Mouse (Mus musculus) B cell, adult 2 months (primary cell): ENCODE data around the gene Trip10.
"Not testable (repeated sequence)": the region's sequence is repeated elsewhere in the genome, so short reads cannot be mapped to it uniquely, and the experiment has no call there.

Experiments
- DNase-seq, 2 experiments: peaks; one replicate each; pipeline ENCODE4 v3.0.0; 2022

Trip10 gene

DNA sequence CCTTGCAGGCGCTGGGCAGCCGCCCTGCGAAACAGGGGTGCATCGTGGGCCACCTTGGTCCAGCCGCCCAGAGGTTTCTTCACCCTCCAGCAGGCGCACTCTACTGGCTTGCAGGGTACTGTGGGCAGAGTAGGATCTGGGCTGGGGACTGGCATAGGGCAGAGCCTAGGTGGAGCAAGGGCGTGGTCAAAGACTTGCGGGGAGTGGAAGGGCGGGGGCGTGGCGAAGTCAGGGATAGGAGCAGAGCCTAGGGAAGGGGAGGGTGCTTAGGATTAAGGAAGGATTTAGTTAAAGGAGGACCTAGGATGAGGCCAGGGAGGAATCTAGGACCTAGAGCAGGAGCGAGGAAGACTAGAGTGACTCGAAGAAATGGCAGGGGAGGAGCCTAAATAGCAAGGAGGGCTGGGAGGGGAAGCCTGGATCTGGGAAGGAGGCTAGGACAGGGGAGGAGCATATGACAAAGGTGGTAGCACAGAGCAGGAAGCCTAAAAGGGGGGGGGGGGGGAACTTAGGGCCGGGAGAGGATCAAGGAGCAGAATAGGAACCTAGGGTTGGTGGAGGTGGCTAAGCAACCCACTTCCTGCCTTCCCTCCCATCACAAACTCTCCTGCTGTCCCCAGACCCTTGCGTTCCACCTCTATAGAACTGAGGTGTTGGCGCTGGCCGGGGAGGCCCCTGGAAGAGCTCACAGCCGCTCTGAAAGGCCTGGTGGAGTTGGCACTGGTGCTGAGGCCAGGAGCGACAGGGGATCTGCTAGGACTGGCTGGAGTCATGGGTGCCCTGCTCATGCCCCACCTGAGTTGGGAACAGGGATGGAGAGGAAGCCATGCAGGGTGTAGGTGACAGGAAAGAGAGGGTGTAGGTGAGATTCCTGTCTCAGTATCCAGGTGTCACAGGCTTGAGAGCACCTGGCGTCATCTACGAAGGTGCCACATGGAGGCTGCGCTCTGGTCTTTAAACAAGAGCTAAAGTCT lies 16.0 kb downstream of the Trip10 start:
- DNase-seq: peak in 1 of 2 experiments; percentile 31

DNA sequence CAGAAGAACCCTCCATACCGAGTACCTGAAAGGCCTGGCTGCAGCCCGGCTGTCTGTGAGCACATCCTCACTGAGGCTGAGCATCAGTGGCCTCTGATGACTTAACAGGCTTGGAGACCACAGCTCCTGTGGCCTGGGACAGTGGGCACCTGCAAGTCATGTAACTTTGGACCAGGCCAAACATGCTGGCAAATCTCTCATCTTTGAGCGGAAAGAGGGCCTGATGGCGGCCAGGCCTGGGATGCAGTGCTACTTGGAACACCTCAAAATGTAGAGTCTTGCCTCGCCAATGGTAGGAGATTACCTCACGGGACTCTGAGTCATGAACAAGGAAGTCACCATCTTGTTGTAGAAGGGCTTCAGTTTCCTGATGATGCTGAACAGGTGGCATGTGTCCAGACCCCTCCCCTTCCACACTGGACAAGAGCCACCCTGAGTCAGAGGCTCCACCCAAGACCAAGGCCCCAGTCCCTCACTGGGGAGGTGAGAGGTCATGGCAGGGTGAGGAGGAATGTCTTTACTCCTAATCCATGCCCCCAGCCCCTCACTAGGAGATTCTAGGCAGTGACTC lies 18.4 kb downstream of the Trip10 start:
- no peak for DNase-seq

DNA sequence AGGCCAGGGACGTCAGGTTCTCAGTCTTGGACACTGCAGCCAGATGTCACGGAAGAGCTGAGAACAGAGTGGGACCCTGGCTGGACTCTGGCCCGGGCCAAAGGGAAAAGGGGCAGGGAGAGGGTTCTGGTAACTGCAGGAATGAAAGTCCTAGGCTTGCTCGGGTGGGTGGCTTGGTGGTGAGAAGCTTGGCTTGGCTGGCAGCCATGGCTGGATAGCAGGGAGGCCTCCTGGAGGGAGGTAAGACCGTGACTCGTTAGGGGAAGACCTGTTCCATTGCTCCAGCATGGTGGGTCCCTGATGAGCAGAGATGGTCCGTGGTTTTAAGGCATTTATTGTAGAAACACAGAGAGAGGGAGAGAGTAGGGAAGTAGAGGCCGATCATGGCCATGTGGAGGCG lies 22.0 kb downstream of the Trip10 start:
- DNase-seq: no peak

DNA sequence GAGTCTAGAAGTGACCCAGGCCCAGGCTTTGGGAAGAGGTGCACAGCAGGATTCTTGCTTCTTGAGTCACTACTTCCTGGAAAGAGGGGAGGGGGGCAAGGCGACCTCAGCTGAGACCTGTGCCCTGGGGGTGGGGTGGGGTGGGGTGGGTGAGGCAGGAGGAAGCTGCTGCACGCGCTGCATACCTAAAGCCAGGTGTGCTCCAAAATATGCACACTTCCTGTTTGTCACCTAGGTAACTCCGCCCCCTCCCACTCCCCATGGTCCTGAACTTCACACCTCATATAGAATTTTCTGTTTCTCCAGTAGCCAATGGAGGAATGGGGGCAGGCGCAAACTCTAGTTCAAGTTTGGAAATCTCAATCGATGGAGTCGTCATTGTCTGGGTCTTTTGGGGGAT lies 24.6 kb downstream of the Trip10 start:
- DNase-seq: peak; percentile 27 to 34

DNA sequence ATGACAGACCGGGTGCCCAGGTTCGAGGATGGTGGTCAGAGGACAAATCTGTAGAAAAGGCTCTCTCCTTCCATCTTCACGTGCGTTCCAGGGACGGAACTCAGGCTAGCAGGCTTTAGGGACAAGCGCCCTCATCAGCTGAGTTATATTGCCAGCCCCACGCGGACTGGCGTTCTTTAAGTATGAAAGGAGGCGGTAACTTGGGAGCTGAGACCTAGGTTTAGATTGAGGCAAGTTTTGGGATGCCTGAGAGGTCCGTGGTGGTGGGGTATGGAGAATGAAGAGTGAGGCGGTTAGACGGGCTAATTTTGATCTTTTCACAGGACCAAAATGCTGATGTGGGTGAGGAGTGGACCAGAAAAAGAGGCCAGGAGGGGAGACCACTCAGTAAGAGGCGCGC lies 25.4 kb downstream of the Trip10 start:
- DNase-seq: no peak

DNA sequence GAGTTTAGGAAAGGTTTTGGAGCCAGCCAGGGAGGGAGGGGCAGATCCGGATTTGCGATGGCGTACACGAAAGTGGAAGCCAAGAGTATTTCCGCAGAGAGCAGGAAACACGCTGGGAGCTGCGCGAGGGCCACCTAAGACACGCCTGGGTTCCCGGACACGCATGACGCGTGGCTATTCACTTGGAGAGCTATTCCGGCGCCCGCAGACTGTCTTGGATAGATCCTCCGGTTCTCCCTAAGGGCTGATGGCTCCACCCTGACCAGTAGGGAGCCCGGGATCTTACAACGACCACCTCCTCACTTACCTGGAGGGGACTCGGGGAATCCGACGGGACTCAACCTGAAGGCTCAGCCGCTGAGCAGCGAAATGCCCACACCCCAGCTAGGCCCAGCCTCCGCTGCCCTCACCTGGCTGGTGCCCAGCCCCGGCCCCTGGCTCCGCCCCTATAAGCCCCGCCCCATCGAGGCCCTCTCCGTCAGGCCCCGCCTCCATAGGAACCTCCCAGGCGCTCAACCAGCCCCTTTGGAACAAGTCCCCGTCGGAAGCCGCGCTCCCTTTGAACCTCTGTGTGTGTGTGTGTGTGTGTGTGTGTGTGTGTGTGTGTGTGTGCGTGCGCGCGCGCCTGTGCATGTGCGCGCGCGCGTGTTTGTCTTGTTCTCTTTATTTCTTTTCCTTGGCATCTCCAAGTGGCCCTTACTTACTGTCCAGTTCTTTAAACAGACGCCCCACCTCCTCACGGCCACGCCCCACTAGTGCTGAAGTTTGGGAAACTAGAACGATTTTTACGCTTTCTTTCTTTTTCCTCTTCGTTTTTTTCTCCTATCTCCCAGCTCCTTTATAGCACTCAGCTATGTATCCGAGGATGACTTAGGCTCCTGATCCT lies 26.1 kb downstream of the Trip10 start:
- DNase-seq: peak; percentile 88 to 90

DNA sequence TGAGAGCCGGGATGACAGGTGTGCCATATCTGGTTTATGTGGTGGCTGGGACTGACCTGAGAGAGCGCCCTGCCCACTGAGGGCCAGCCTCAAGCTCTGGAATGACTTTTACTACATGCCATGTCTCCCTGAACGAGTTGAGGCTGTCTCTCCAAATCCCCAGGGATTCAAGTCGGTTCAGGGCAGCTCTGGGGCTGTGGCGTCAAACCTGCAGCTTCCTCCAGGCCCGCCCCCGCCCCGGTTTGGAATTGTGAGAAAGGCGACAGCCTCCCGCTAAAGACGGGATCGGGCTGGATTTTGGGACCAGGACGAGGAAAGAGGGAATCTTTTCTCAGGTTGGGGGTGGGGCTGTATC lies 26.7 kb downstream of the Trip10 start:
- DNase-seq: peak in 1 of 2 experiments; percentile 8

DNA sequence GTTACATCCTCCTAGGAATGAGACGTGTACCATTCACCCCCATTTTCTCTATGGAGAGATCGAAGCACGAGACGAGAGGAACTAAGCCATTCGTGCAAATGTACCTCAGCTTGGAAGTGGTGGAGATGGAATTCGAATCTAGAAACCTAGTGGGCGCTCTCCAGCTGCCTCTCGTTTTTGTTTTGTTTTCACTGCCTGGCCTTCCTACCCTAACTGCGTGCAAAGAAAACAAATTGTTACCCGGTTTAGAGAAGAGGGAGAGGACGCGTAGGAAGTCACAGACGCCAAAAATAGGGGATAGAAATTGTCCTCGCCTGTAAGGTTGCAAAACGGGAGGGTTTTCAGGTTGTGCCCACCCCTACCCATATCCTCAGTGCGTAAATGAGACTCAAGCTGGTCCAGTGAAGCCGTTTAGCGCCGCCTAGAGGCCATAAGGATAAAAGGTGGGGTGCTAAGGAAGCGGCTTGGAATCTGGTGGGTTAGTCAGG lies 27.4 kb downstream of the Trip10 start:
- peak; percentile 76 to 78 for DNase-seq

DNA sequence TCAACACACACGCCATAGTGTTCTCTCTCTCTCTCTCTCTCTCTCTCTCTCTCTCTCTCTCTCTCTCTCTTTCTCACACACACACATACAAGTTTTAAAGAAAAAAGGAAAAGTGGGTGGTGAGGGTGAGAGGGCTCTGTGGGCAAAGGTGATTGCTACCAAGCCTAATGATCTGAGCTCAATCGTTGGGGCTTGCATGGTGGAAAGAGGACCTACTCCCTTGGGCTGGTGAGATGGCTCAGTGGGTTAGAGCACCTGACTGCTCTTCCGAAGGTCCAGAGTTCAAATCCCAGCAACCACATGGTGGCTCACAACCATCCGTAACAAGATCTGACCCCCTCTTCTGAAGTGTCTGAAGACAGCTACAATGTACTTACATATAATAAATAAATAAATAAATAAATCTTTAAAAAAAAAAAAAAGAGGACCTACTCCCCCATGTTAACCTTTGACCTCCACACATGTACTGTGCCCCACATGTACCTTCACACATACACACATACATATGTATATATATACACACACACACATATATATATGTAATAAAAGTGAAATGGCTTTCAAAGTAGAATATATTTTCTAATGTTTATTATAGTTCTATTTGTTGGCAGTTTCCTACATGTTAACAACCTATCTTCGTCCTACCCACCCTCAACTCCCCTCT lies 28.5 kb downstream of the Trip10 start:
- DNase-seq: not testable (repeated sequence)

DNA sequence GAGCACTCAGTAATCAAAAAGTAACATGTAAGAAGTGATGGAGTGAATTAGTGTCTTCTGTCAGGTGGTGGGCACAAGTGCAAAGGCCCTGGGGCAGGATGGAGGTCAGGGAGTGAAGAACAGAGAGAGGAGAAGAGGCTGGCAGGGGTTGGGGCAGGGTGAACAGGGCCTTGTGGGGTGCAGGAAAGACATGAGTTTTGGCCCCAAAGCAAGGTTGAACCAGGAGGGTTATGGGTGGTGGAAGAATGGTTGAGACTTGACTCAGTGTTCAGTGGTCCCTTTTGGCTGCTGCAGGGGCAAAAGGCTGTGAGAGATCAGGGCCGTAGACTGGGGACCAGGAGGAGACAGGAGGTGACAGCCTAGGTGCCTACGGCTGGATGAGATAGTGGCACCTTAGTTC lies 29.3 kb downstream of the Trip10 start:
- peak in 1 of 2 experiments; percentile 10 for DNase-seq

DNA sequence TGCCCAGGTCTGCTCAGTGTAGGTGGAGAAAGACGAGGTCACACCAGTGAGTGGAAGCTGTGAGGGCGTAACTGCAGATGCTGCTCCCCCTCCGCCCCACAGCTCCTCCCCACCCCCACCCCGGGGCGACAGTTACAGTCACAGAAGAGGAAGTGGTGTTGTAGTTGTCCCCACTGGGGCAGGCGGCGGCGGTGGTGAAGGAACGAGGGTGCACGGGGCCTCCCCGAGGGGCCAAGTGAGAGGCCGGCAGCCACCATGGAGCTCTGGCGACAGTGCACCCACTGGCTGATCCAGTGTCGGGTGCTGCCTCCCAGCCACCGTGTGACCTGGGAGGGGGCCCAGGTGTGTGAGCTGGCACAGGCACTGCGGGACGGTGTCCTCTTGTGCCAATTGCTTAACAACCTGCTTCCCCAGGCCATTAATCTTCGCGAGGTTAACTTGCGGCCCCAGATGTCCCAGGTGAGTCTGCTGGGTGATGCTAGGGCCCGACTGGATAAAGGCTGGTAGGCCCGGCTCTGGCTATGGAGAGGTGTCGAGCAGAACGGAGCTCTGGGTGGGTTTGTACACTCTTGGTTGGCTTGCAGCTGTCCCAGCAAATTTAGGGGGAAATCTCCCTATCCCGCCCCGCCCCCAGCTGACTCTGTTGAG lies 29.8 kb downstream of the Trip10 start, which contains the start of gene Vav1:
Gene Vav1 (plus strand): TSS at position 158 of the 648 bp plus-strand sequence.
- peak; percentile 89 to 91 for DNase-seq

DNA sequence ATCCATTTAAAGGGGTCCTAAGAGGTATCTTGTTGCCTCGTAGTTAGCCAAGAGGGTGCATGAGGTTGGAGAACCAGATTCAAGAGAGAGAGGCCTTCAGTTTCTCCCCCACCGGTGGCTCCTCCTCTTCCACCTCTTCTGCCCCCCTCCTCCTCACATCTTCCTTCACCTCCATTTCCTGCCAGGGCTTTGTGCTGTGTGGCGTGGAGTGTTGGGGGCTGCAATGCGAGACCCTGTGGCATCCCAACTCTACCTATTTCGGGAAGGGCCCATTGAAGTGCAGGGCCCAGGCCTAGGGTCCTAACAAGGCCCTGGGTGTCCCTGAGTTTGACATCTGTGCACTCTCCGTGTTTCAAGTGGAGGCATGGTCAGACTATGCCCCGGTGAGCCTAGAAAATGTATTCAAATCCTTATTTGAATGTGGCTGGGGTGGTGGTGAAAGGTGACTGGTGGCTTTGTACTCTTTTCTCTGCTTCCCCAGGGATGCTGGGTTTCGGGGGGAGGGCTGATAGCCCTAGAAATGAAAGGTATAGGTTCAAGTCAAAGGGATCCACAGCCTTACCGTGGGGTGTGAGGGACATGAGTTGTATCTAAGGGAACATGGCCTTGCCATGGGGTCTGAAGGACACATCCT lies 30.5 kb downstream of the Trip10 start:
- DNase-seq: peak; percentile 52 to 53

DNA sequence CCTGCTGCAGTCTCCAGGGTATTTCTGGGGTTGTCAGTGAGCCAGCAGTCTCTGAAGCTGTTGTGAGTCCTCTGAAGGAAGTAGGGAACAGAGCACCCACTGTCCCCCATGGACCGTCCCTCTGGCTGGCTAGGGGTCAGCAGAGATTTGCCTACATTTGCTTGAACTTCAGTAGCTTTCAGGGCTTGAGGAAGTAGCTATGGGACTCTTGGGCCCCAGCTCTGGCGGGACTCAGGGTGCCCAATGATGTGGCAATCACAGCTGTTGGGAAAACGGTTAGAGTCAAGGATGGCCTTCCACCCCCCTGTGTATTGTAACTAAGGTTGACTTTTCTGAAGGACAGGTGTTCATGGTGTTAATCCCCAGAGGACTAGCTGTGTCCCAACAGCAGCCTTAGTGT lies 31.2 kb downstream of the Trip10 start:
- DNase-seq: peak in 1 of 2 experiments; percentile 15

DNA sequence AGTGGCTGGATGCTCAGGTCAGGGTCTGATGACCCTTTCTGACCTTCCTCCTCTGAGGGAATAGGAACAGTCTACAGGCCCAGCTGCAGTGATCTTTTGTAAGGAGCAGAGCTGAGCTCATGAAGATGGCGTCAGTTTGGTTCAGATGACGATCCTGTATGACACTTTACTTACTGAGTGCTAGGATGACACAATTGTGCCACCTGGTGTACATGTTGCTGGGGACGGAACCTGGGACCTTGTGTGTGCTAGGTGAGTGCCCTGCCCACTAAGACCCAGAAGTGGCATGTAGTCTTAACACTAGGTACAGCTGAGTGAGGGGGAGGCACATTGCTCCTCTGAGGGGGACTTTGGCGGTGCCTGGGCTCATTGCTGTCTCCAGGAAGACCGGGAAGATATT lies 34.7 kb downstream of the Trip10 start:
- DNase-seq: no peak

DNA sequence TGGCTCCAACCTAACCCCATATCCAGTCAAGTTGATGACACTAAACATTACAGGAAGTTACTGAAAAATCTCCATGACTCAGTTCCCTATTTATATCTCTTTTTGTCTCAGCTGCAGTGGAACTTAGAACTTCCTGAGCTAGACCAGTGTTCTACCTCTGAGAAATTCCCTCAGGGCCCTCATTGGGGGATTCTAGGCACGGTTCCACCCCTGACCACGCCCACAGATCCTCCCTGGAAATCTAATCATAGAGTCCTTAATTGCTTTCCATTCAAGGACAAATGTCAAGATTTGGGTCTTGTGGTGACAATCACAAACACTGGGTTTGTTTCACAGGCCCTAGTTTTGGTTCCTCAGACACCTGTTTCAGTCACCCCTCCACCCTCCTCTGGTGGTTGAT lies 35.8 kb downstream of the Trip10 start:
- DNase-seq: peak; percentile 65 to 67

DNA sequence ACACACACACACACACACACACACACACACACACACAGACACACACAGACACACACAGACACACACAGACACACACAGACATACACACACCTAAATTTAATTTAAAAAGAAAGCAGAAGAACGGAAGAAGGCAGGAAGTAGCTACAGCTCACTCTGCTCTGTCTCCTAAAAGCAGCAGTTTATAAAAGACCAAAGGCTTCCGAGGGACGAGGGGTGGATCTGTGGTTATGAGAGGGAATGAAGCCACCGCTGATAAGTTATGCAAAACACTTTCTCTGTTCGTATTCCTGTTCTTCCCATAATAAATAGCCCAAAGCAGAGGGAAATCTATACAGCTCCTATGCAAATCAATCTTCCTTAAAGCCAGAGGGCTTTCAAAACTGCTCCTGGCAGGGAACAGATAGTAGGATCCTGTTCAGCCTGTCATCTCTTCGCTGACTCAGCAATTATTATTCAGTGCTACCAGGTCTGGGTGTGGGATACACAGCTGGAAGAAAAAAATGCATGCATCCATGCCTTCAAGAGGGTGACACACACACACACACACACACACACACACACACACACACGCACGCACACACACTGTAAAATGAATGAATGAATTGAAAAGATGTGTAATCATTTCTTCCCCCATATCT lies 37.6 kb downstream of the Trip10 start:
- DNase-seq: peak; percentile 15 to 19

DNA sequence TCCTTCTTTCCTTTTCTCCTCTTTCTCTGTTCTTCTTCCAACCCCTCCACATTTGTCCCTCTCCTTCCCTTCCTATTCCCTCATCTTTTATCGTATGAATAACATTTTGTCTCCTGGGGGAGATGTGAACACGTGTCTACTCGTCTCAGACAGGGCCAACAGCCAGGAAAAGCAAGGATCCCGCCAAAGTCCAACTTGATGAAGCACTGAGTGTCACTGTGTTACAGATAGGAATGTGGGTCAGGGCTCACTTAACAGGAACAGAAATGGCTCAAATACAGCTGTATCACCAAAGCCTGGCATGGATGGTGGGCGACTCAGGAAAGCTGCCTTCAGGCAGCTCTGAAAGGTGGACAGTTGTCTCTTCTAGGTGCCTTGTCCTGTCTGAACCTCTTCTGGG lies 40.0 kb downstream of the Trip10 start:
- no peak for DNase-seq

DNA sequence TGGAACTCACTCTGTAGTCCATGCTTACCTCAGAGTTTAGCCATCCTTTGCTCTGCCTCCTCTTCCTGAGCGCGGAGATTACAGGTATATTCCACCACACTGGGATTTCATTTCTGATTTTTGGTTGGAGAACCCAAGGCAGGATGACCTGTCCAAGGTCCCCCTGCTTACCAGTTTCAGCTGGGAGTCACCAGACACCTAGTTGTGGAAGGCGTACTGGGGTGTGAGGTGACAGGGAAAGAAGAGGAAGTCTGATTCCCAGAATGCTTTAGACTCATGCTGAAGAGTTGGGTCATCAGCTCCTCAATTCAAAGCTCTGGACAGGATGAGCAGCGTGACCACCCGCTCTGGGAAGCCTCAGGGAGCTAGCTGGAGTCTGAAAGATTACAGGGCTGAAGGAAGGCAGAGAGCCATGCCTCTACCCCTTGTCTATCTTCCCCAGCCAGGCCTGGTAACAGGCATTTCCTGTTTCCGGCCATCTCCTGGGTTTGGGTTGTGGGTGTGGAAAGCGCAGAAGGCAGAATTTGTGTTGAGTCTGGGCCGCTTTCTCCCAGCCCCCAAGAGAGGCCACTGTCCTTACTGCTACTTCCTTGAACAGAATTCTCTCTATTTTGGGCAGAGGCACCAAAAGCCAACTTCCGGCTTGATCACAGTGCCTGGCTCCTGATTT lies 40.9 kb downstream of the Trip10 start:
- peak; percentile 45 to 47 for DNase-seq

DNA sequence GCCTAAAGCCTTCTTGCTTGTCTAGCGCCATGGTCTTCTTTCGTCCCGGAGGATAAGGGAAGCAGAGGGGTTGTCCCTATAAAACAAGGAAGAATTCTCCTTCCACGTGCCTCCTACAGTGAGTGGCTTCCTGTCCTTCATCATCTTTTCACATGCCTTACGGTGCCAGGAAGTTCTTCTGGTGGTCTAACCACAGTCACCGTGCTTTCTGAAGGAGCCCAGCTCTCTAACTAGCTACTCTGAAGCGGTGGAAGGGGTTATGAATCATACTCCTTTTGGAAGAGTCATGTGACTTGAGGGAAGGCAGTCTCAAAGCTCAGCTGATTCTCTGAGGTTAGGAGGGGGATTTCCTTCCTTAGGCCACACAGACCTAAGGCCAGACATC lies 41.4 kb downstream of the Trip10 start:
- DNase-seq: peak; percentile 48 to 56

DNA sequence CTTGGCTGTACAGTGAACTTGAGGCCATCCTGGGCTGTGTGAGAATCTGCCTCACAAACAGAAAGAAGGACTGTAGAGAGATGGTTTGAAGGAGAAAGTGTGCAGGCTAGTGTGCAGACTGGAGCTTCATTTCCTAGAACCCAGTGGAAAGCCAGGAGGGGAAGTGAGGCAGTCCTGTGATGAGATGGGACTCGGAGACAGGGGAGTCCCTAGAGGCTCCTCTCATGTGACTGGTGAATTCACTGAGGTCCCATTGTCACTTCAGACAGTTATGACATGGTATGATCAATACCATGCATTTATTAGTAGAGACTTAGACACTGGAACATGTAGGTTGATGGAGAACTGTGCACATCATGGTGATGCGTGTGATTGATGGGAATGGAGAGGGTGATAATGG lies 43.0 kb downstream of the Trip10 start:
- peak in 1 of 2 experiments; percentile 11 for DNase-seq
